8 mouse cellular contexts compared by ENCODE assay signal in genomic region chr5:124552094-124552472, GRCm38 (mm10). TPM values are rescaled to one million over a fixed set of nuclear protein-coding genes. Genes with fewer than 3 reads are reported as not detected.
DNase-seq lines count a peak whose midpoint lies in the region; ATAC-seq and TF ChIP-seq lines count a peak whose summit lies in the region.

No protein-coding gene starts in this region.

- 8% methylated on average over 9 of the region's 9 CpGs for WGBS in heart, embryonic 15.5 days
- 6% methylated on average over 9 of the region's 9 CpGs for WGBS in heart, postnatal 0 days
- WGBS in midbrain, embryonic 11.5 days, result 16% methylated on average over 9 of the region's 9 CpGs

- peaks cover 14% of the 10 kb centered on the region for H3K4me1 ChIP-seq in heart, embryonic 15.5 days (replicated peaks)
- H3K4me1 ChIP-seq in MEL (ENCODE audit: control insufficient read depth in 1 of 2, insufficient read depth in 2 of 2, low read length in 2 of 2), result peaks cover 0 to 10% of the 10 kb centered on the region in 2 experiments; a peak in 1 of 4 replicates
- peaks cover 5% of the 10 kb centered on the region for H3K4me1 ChIP-seq in heart, postnatal 0 days (ENCODE audit: control insufficient read depth, insufficient read depth)
- peaks cover 5% of the 10 kb centered on the region; the same call in 1 of the 2 replicates for H3K4me1 ChIP-seq in midbrain, embryonic 11.5 days (ENCODE audit: control insufficient read depth, insufficient read depth, low read length)

- peaks cover 22% of the 10 kb centered on the region for H3K79me2 ChIP-seq in MEL (ENCODE audit: control insufficient read depth, insufficient read depth, low read length, poor library complexity)

- no peak for TF ChIP-seq RAD21 in MEL (IDR thresholded peaks at IDR 0.05; ENCODE audit: low read depth, low read length)

- no peak for DNase-seq in heart, postnatal 36 days
- DNase-seq in MEL (ENCODE audit: low read depth, low spot score), result peak; percentile 50
- no peak for DNase-seq in heart, postnatal 0 days (ENCODE audit: low spot score)
- peak; percentile 90 for DNase-seq in midbrain, embryonic 11.5 days (ENCODE audit: low spot score, missing footprints)
- DNase-seq in gastrocnemius, postnatal 4 days (ENCODE audit: low spot score in 2 of 2), result no peak
- DNase-seq in gastrocnemius, postnatal 14 days, result no peak

- H3K4me2 ChIP-seq in heart, embryonic 15.5 days, result peak overlapping the region; percentile 89
- H3K4me2 ChIP-seq in heart, postnatal 0 days (ENCODE audit: low read depth, low read length), result peak overlapping the region; percentile 89
- H3K4me2 ChIP-seq in midbrain, embryonic 11.5 days, result peak overlapping the region; percentile 80

- no peaks in the 10 kb centered on the region for H3K27me3 ChIP-seq in heart, embryonic 15.5 days
- H3K27me3 ChIP-seq in MEL (ENCODE audit: control insufficient read depth in 1 of 2, insufficient read depth in 2 of 2, low read length in 2 of 2), result no peaks in the 10 kb centered on the region
- H3K27me3 ChIP-seq in heart, postnatal 0 days (ENCODE audit: control insufficient read depth, insufficient read depth, low read length), result no peaks in the 10 kb centered on the region
- no peaks in the 10 kb centered on the region for H3K27me3 ChIP-seq in midbrain, embryonic 11.5 days (ENCODE audit: control insufficient read depth, insufficient read depth, low read length)

- intact Hi-C loops in heart, postnatal 36 days (cut with DNase I), result loop anchor here (5.0 kb wide), 1 partner anchor 200 kb away; no protein-coding TSS in a partner anchor
- intact Hi-C loops in gastrocnemius, postnatal 14 days (cut with DNase I; ENCODE audit: low total_unique reads), result loop anchor here (5.0 kb wide), 1 partner anchor 120 kb away; no protein-coding TSS in a partner anchor

- H3K27ac ChIP-seq in heart, embryonic 15.5 days, result peak overlapping the region; percentile 88
- H3K27ac ChIP-seq in MEL (ENCODE audit: control insufficient read depth, low read depth, low read length), result peak overlapping the region; percentile 63
- H3K27ac ChIP-seq in heart, postnatal 0 days (ENCODE audit: low read depth), result peak overlapping the region; percentile 88
- peak overlapping the region; percentile 67 for H3K27ac ChIP-seq in midbrain, embryonic 11.5 days (ENCODE audit: low read depth, low read length)

- no peaks in the 10 kb centered on the region for H3K9me3 ChIP-seq in heart, embryonic 15.5 days (replicated peaks)
- no peaks in the 10 kb centered on the region for H3K9me3 ChIP-seq in MEL (replicated peaks; ENCODE audit: insufficient read depth, low read length)
- H3K9me3 ChIP-seq in heart, postnatal 0 days (replicated peaks; ENCODE audit: control insufficient read depth, low read length), result no peaks in the 10 kb centered on the region
- no peaks in the 10 kb centered on the region for H3K9me3 ChIP-seq in midbrain, embryonic 11.5 days (ENCODE audit: control insufficient read depth, low read length)

- no peak for TF ChIP-seq CTCF in MEL (IDR thresholded peaks at IDR 0.05 in 2 of 3, conservative IDR thresholded peaks at IDR 0.05 in 1 of 3; ENCODE audit: control insufficient read depth in 1 of 3, insufficient read depth in 1 of 3, low read depth in 2 of 3, low read length in 3 of 3, poor library complexity in 1 of 3, severe bottlenecking in 1 of 3)
- TF ChIP-seq CTCF in heart, postnatal 0 days (IDR thresholded peaks at IDR 0.05; ENCODE audit: low read depth), result no peak

- H3K4me3 ChIP-seq in heart, embryonic 15.5 days, result peak overlapping the region; percentile 99
- peak overlapping the region; percentile 63 to 97 for H3K4me3 ChIP-seq in MEL (ENCODE audit: control insufficient read depth in 1 of 2, insufficient read depth in 1 of 2, low read depth in 2 of 2, low read length in 2 of 2)
- peak overlapping the region; percentile 93 for H3K4me3 ChIP-seq in heart, postnatal 0 days (ENCODE audit: low read depth, low read length)
- H3K4me3 ChIP-seq in midbrain, embryonic 11.5 days (ENCODE audit: low read depth, low read length), result peak overlapping the region; percentile 89

- H3K36me3 ChIP-seq in heart, embryonic 15.5 days, result peaks cover 24% of the 10 kb centered on the region
- H3K36me3 ChIP-seq in MEL (ENCODE audit: control insufficient read depth in 1 of 2, insufficient read depth in 2 of 2, low read length in 2 of 2), result peaks cover 0 to 21% of the 10 kb centered on the region in 2 experiments; a peak in 3 of 4 replicates
- H3K36me3 ChIP-seq in heart, postnatal 0 days (replicated peaks; ENCODE audit: control insufficient read depth, insufficient read depth, low read length), result peaks cover 43% of the 10 kb centered on the region
- peaks cover 17% of the 10 kb centered on the region; the same call in 1 of the 2 replicates for H3K36me3 ChIP-seq in midbrain, embryonic 11.5 days (ENCODE audit: control insufficient read depth, insufficient read depth, low read length)

- peak overlapping the region; percentile 78 for H3K9ac ChIP-seq in heart, embryonic 15.5 days
- peak overlapping the region; percentile 78 for H3K9ac ChIP-seq in MEL (ENCODE audit: control insufficient read depth, low read depth, low read length, poor library complexity, severe bottlenecking)
- H3K9ac ChIP-seq in heart, postnatal 0 days (replicated peaks; ENCODE audit: low read depth, low read length), result peak overlapping the region; percentile 74
- peak overlapping the region; percentile 78 for H3K9ac ChIP-seq in midbrain, embryonic 11.5 days (ENCODE audit: low read length)

- no peak for TF ChIP-seq POLR2A in MEL (IDR thresholded peaks at IDR 0.05; ENCODE audit: control insufficient read depth in 1 of 2, insufficient read depth in 1 of 2, low read depth in 1 of 2, low read length in 2 of 2, poor library complexity in 1 of 2)

- no peak for TF ChIP-seq EP300 in MEL (IDR thresholded peaks at IDR 0.05; ENCODE audit: low read depth in 1 of 2, low read length in 2 of 2)
- no peak for TF ChIP-seq EP300 in heart, postnatal 0 days (IDR thresholded peaks at IDR 0.05; ENCODE audit: low read depth)

- ATAC-seq in heart, embryonic 15.5 days (replicated peaks; ENCODE audit: insufficient number of reproducible peaks, insufficient read depth, low FRiP score, low read depth), result no peak
- ATAC-seq in heart, postnatal 0 days (ENCODE audit: insufficient read depth, low read depth), result no peak
- no peak; the same call in 1 of the 2 replicates for ATAC-seq in midbrain, embryonic 11.5 days (ENCODE audit: low FRiP score)
- no peak for ATAC-seq in erythroid progenitor cell, adult 5-6 weeks (replicated peaks; ENCODE audit: low FRiP score, poor library complexity, severe bottlenecking)

RNA-seq across cellular contexts. Expression of gene Ddx55, which starts 0.6 kb away (rescaled TPM):
- polyA plus RNA-seq in heart, embryonic 15.5 days (2015; fragmentation: Nextera tagmentation; extraction: Ambion mirVana), result 6.7 and 8.7 TPM in 2 replicates
- 1 to 10 TPM; 4.0 to 6.1 TPM for total RNA-seq in heart, postnatal 36 days (2021)
- total RNA-seq in MEL (2012; rRNA removed), result 29.1 and 33.8 TPM in 2 replicates
- 10 to 100 TPM in 1 of 2 experiments, not detected in 1; 43.2 TPM for polyA plus RNA-seq in MEL (2012; ENCODE audit: insufficient read depth in 1 of 2, insufficient read length in 2 of 2, low read depth in 1 of 2, low replicate concordance in 2 of 2, missing spikeins in 1 of 2)
- total RNA-seq in heart, postnatal 0 days (2014; rRNA removed; ENCODE audit: low replicate concordance), result 1.1 and 5.2 TPM in 2 replicates
- 4.9 and 5.9 TPM in 2 replicates for polyA plus RNA-seq in heart, postnatal 0 days (2015; fragmentation: Nextera tagmentation; extraction: Ambion mirVana)
- polyA plus RNA-seq in midbrain, embryonic 11.5 days (2014; fragmentation: Nextera tagmentation; extraction: Ambion mirVana), result 13.2 and 15.0 TPM in 2 replicates
- 10 to 100 TPM in 1 of 2 experiments, 1 to 10 TPM in 1; 7.4 to 11.1 TPM for total RNA-seq in gastrocnemius, postnatal 4 days (2021)
- total RNA-seq in gastrocnemius, postnatal 14 days (2021), result 1 to 10 TPM; 3.5 to 4.1 TPM
- 5.8 and 9.6 TPM in 2 replicates for total RNA-seq in erythroid progenitor cell, adult 5-6 weeks (2015; ENCODE audit: low replicate concordance)
- total RNA-seq in erythroid progenitor cell, adult 5-6 weeks (2017; ENCODE audit: low replicate concordance), result 5.0 and 10.5 TPM in 2 replicates

RNA-seq across cellular contexts. Expression of gene Tmed2, which starts 11.6 kb away (rescaled TPM):
- polyA plus RNA-seq in heart, embryonic 15.5 days (2015; fragmentation: Nextera tagmentation; extraction: Ambion mirVana), result 409 and 423 TPM in 2 replicates
- 100 to 1,000 TPM; 174 to 177 TPM for total RNA-seq in heart, postnatal 36 days (2021)
- 245 and 255 TPM in 2 replicates for total RNA-seq in MEL (2012; rRNA removed)
- 100 to 1,000 TPM in 1 of 2 experiments, not detected in 1; 252 TPM for polyA plus RNA-seq in MEL (2012; ENCODE audit: insufficient read depth in 1 of 2, insufficient read length in 2 of 2, low read depth in 1 of 2, low replicate concordance in 2 of 2, missing spikeins in 1 of 2)
- 331 and 388 TPM in 2 replicates for total RNA-seq in heart, postnatal 0 days (2014; rRNA removed; ENCODE audit: low replicate concordance)
- 389 and 404 TPM in 2 replicates for polyA plus RNA-seq in heart, postnatal 0 days (2015; fragmentation: Nextera tagmentation; extraction: Ambion mirVana)
- polyA plus RNA-seq in midbrain, embryonic 11.5 days (2014; fragmentation: Nextera tagmentation; extraction: Ambion mirVana), result 490 and 523 TPM in 2 replicates
- 100 to 1,000 TPM; 174 to 192 TPM for total RNA-seq in gastrocnemius, postnatal 4 days (2021)
- total RNA-seq in gastrocnemius, postnatal 14 days (2021), result 100 to 1,000 TPM; 138 to 152 TPM
- total RNA-seq in erythroid progenitor cell, adult 5-6 weeks (2015; ENCODE audit: low replicate concordance), result 454 and 638 TPM in 2 replicates
- 524 and 584 TPM in 2 replicates for total RNA-seq in erythroid progenitor cell, adult 5-6 weeks (2017; ENCODE audit: low replicate concordance)

RNA-seq across cellular contexts. Expression of gene Rilpl1, which starts 20.9 kb away (rescaled TPM):
- 26.5 and 27.8 TPM in 2 replicates for polyA plus RNA-seq in heart, embryonic 15.5 days (2015; fragmentation: Nextera tagmentation; extraction: Ambion mirVana)
- total RNA-seq in heart, postnatal 36 days (2021), result 100 to 1,000 TPM; 209 to 229 TPM
- total RNA-seq in MEL (2012; rRNA removed), result 5.0 and 5.7 TPM in 2 replicates
- polyA plus RNA-seq in MEL (2012; ENCODE audit: insufficient read depth in 1 of 2, insufficient read length in 2 of 2, low read depth in 1 of 2, low replicate concordance in 2 of 2, missing spikeins in 1 of 2), result 1 to 10 TPM in 1 of 2 experiments, not detected in 1; 8.6 TPM
- 34.7 and 52.1 TPM in 2 replicates for total RNA-seq in heart, postnatal 0 days (2014; rRNA removed; ENCODE audit: low replicate concordance)
- 39.0 and 40.5 TPM in 2 replicates for polyA plus RNA-seq in heart, postnatal 0 days (2015; fragmentation: Nextera tagmentation; extraction: Ambion mirVana)
- 17.7 and 21.7 TPM in 2 replicates for polyA plus RNA-seq in midbrain, embryonic 11.5 days (2014; fragmentation: Nextera tagmentation; extraction: Ambion mirVana)
- total RNA-seq in gastrocnemius, postnatal 4 days (2021), result 10 to 100 TPM; 60.9 to 75.3 TPM
- total RNA-seq in gastrocnemius, postnatal 14 days (2021), result 10 to 100 TPM; 61.8 to 96.0 TPM
- not detected in 2 replicates for total RNA-seq in erythroid progenitor cell, adult 5-6 weeks (2015; ENCODE audit: low replicate concordance)
- total RNA-seq in erythroid progenitor cell, adult 5-6 weeks (2017; ENCODE audit: low replicate concordance), result not detected in 2 replicates

RNA-seq across cellular contexts. Expression of gene Eif2b1, which starts 26.8 kb away (rescaled TPM):
- 51.2 and 53.6 TPM in 2 replicates for polyA plus RNA-seq in heart, embryonic 15.5 days (2015; fragmentation: Nextera tagmentation; extraction: Ambion mirVana)
- 10 to 100 TPM; 26.6 to 33.0 TPM for total RNA-seq in heart, postnatal 36 days (2021)
- total RNA-seq in MEL (2012; rRNA removed), result 96.6 and 119 TPM in 2 replicates
- polyA plus RNA-seq in MEL (2012; ENCODE audit: insufficient read depth in 1 of 2, insufficient read length in 2 of 2, low read depth in 1 of 2, low replicate concordance in 2 of 2, missing spikeins in 1 of 2), result 100 to 1,000 TPM; 126 to 599 TPM
- total RNA-seq in heart, postnatal 0 days (2014; rRNA removed; ENCODE audit: low replicate concordance), result 23.7 and 58.6 TPM in 2 replicates
- polyA plus RNA-seq in heart, postnatal 0 days (2015; fragmentation: Nextera tagmentation; extraction: Ambion mirVana), result 49.5 and 51.5 TPM in 2 replicates
- 84.6 and 87.3 TPM in 2 replicates for polyA plus RNA-seq in midbrain, embryonic 11.5 days (2014; fragmentation: Nextera tagmentation; extraction: Ambion mirVana)
- 10 to 100 TPM; 47.4 to 47.9 TPM for total RNA-seq in gastrocnemius, postnatal 4 days (2021)
- 10 to 100 TPM; 40.2 to 42.9 TPM for total RNA-seq in gastrocnemius, postnatal 14 days (2021)
- 17.7 and 21.0 TPM in 2 replicates for total RNA-seq in erythroid progenitor cell, adult 5-6 weeks (2015; ENCODE audit: low replicate concordance)
- 7.8 and 15.2 TPM in 2 replicates for total RNA-seq in erythroid progenitor cell, adult 5-6 weeks (2017; ENCODE audit: low replicate concordance)

RNA-seq across cellular contexts. Expression of gene Gtf2h3, which starts 26.9 kb away (rescaled TPM):
- polyA plus RNA-seq in heart, embryonic 15.5 days (2015; fragmentation: Nextera tagmentation; extraction: Ambion mirVana), result 28.9 and 34.5 TPM in 2 replicates
- total RNA-seq in heart, postnatal 36 days (2021), result 10 to 100 TPM; 18.0 to 19.5 TPM
- total RNA-seq in MEL (2012; rRNA removed), result 88.2 and 116 TPM in 2 replicates
- polyA plus RNA-seq in MEL (2012; ENCODE audit: insufficient read depth in 1 of 2, insufficient read length in 2 of 2, low read depth in 1 of 2, low replicate concordance in 2 of 2, missing spikeins in 1 of 2), result 10 to 100 TPM in 1 of 2 experiments, not detected in 1; 86.1 TPM
- 18.9 and 49.7 TPM in 2 replicates for total RNA-seq in heart, postnatal 0 days (2014; rRNA removed; ENCODE audit: low replicate concordance)
- polyA plus RNA-seq in heart, postnatal 0 days (2015; fragmentation: Nextera tagmentation; extraction: Ambion mirVana), result 21.1 and 22.3 TPM in 2 replicates
- 73.0 and 85.9 TPM in 2 replicates for polyA plus RNA-seq in midbrain, embryonic 11.5 days (2014; fragmentation: Nextera tagmentation; extraction: Ambion mirVana)
- 10 to 100 TPM; 22.6 to 24.8 TPM for total RNA-seq in gastrocnemius, postnatal 4 days (2021)
- 10 to 100 TPM; 14.9 to 15.0 TPM for total RNA-seq in gastrocnemius, postnatal 14 days (2021)
- total RNA-seq in erythroid progenitor cell, adult 5-6 weeks (2015; ENCODE audit: low replicate concordance), result 6.1 and 20.5 TPM in 2 replicates
- total RNA-seq in erythroid progenitor cell, adult 5-6 weeks (2017; ENCODE audit: low replicate concordance), result 4.7 and 16.6 TPM in 2 replicates

Comparison
In these comparisons a context has a peak if more than half of its experiments do, and no peak if none do; other contexts are left out.
1. DNase-seq: peak in MEL (single experiment) and midbrain, embryonic 11.5 days (single experiment); none in heart, postnatal 36 days (0 of 2), heart, postnatal 0 days (single experiment), gastrocnemius, postnatal 4 days (0 of 2) and gastrocnemius, postnatal 14 days (single experiment).
2. Peak in every context shown above with its lines, with median percentiles within 50 percentile points of each other: H3K27ac ChIP-seq, H3K4me2 ChIP-seq, H3K4me3 ChIP-seq and H3K9ac ChIP-seq.